In genomic region chr11:93343961-93344360, GRCm38 (mm10) we compare ENCODE assay signal across 12 mouse cellular contexts.
"Had no signal": no experiment of that assay in that cellular context is flagged by ENCODE, and none has a peak within 500 bp of the region (broad histone marks: within the 10 kb centered on the region; RNA-seq: fewer than 3 reads in every experiment).

No protein-coding gene starts in this region.

- DNase-seq: left cerebral cortex, postnatal 4 days; liver; liver, embryonic 13.5 days; liver, postnatal 0 days; lung, adult 18-20 months; lung, adult 2 months; lung, embryonic 14.5 days; lung, postnatal 10 days; lung, postnatal 14 days; lung, postnatal 36 days; lung, postnatal 4 days; midbrain, embryonic 14.5 days had no signal
